Mouse (Mus musculus): ENCODE data around the gene Tmem259.

Tmem259 gene

GRCm38 (mm10) chr10:79987771-79988505, 3.8 kb upstream of the Tmem259 start:
- DNase-seq (ENCODE audit: low spot score), result no peak

GRCm38 (mm10) chr10:79986963-79987362, 2.8 kb upstream of the Tmem259 start:
- peak; percentile 67 for DNase-seq (ENCODE audit: low spot score)

- DNase-seq (ENCODE audit: low spot score), result no peak
Measured at GRCm38 (mm10) chr10:79986232-79986878, 2.2 kb upstream of the Tmem259 start.

DNA sequence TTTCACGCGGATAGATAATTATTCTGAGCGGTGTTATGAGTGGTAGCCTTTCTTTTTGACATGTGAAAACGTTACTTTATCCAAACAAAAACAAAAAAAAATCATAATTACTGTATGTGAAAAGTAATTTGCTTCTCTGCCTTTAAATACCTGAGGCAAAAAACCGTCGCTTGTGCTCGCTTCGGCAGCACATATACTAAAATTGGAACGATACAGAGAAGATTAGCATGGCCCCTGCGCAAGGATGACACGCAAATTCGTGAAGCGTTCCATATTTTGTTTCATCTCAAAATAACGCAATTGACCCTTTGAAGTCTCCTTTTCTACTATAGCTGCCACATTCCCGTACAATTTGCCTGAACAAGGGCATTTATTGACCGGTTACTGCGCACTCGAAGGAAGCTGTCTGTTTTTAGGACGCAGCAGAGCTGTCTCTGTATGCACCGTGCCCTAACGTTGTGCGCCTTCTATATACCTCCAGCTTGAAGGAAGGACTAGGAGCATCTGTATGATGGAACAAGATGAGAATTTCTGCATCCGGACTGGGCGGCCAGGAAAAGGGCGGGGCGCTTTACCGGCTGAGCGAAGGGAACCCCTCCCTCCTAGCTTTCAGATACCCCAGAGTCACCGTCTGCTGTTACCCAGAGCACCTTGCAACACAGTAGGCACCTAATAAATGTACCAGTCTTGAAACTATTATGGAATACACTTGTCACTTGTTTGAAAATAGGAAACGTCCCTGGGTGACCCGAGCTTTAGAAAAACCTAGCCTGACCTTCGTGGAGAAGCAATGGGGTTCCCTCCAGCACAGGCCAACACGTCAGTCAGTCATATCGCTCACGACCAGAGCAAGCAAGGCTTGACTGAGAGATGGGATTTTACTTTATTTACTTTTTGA, 1.5 kb upstream of the Tmem259 start:
- DNase-seq (ENCODE audit: low spot score), result peak; percentile 72

DNA sequence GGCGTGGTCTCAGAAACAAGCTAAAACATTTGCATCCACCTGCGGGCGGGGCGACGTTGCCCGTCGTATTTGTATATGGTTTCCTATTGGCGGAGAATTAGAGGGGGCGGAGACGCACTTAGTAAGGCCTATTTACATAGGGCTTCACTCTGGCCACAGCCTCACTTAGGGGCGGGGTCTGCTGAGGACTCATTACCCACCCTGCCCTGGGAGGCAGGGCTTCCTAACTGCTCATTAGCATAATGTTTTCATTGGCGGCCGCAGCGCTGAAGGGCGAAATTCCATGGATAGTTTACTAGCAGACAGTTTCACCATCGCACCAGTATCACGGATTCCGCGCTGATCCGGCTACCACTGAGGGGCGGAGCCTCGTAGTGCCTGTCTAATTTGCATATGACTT, 741 bp upstream of the Tmem259 start:
- DNase-seq (ENCODE audit: low spot score), result peak; percentile 97

GRCm38 (mm10) chr10:79983670-79984069, 460 bp downstream of the Tmem259 start:
- no peak for DNase-seq (ENCODE audit: low spot score)

- no peak for DNase-seq (ENCODE audit: low spot score)
Measured at GRCm38 (mm10) chr10:79983205-79983604, 925 bp downstream of the Tmem259 start.

GRCm38 (mm10) chr10:79979401-79980155, 4.6 kb downstream of the Tmem259 start:
- DNase-seq (ENCODE audit: low spot score), result no peak

DNA sequence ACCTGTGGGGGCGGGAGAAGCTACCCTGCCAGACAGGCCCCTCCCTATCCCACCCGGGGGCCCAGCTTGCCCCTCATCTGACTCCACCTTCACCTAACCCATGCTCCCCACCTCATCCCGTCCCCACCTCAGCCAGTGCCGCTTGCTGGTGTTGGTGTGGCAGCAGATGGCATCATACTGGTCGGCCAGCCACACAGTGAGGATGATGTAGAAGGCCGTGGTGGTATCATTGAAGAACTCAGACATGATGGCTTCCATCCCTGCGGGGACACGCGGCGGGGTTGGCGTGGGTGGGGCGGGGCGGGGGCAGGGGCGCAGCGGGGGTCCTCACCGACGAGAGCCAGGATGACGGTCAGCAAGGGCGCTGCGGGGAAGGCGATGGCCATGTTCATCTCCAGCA, 6.1 kb downstream of the Tmem259 start:
- no peak for DNase-seq (ENCODE audit: low spot score)

DNA sequence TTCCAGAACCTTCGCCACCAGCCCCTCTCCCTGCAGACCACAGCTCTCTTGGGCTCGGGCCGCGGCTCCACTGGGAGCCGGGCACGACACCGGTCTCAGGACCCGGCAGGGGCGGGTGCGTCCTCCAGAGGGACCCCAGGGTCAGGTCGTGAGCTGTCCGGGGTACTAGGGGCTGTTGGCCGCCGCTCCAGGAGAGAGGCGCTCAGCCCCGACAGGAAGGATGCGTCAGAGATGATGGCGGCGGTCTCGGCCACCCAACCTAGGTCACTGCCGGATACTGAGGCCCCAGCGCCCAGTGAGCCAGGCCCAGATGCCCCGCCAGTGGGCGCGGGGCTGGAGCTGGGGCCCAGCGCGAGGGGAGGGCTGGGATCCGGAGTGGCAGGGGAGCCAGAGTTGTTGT, 6.8 kb downstream of the Tmem259 start:
- no peak for DNase-seq (ENCODE audit: low spot score)

GRCm38 (mm10) chr10:79976722-79977107, 7.4 kb downstream of the Tmem259 start:
- DNase-seq (ENCODE audit: low spot score), result no peak

DNA sequence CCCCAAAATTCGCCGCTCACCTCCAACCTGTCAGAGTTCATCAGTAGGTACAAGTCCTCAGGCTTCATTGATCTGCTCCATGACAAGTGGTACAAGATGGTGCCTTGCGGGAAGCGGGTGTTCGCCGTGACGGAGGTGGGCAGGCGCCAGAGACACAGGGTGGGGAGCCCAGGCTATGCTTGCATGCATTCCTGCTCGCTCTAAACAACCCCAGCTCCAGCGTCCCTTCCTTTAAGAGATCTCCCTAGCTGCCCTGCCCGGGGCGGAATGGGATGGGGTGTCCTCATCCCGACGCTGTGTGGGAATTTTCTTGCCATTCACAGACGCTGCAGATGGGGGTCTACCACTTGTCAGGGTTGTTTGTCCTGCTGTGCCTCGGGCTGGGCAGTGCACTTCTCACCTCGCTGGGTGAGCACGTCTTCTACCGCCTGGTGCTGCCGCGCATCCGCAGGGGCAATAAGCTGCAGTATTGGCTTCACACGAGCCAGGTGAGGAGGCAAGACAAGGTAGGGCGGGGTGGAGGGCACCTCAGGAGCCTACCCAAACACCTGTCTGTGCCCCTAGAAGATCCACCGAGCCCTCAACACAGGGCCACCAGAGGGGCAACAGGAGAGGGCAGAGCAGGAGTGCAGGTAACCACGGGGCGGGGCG, 7.9 kb downstream of the Tmem259 start:
- no peak for DNase-seq (ENCODE audit: low spot score)

- no peak for DNase-seq (ENCODE audit: low spot score)
Measured at GRCm38 (mm10) chr10:79974668-79975067, 9.5 kb downstream of the Tmem259 start.

- no peak for DNase-seq (ENCODE audit: low spot score)
Measured at GRCm38 (mm10) chr10:79974087-79974486, 10.0 kb downstream of the Tmem259 start.

DNA sequence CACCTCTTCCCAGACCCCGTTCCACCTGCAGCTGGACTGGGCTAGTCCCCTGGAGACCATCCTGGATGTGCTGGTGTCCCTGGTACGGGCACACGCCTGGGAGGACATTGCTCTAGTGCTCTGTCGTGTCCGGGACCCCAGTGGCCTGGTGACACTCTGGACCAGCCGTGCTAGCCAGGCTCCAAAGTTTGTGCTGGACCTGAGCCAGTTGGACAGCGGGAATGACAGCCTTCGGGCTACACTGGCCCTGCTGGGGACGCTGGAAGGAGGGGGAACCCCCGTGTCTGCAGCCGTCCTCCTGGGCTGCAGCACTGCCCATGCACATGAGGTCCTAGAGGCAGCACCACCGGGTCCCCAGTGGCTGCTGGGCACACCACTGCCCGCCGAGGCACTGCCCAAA, 11.3 kb downstream of the Tmem259 start:
- DNase-seq (ENCODE audit: low spot score), result no peak

DNA sequence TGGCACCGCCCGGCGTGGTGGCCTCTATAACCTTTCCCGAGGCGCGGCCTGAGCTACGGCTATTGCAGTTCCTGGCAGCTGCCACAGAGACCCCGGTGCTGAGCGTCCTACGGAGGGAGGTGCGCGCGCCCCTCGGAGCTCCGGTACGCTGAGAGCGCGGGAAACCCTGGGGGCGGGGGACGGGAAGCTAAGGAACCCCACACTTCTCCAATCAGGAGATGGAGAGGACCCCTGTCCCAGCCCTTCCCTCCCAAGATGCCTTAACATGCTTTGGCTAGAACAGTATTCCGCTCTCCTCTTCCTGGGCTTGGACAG, 13.0 kb downstream of the Tmem259 start:
- DNase-seq (ENCODE audit: low spot score), result no peak

DNA sequence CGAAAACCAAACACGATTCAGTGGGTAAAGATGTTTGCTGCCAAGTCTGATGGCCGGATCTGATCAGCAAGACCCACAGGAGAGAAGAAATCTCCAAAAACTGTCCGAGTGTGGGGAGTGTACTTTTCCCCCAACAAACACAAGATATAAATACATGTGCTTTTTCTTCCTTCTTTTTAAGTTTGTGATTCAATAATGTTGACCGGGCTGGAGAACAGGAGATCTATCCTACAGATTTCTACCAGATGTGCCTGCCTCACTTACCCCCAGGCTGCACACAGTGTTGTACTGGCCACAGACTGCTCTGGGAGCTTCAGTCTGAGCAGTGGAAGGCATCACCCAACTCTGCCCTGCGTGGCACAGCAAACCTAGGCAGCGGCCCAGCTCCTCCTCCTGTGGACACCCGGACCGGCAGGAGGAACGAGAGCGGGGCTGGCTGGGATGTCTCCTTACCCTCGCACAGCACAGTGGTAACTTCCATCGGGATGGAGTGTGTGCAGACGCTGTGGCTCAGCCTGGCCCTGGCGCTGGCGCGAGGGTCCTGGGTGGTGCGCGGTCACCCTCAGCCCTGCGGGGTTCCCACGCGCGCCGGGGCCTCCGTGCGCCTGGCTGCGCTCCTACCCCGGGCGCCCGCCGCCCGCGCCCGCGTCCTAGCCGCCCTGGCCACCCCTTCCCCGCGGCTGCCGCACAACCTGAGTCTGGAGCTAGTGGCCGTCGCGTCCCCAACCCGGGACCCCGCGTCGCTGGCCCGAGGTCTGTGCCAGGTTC, 13.5 kb downstream of the Tmem259 start, which contains the start of gene Grin3b:
Gene Grin3b, plus strand, starts transcription at position 301 of the 768 bp plus-strand sequence.
- DNase-seq (ENCODE audit: low spot score), result no peak

DNA sequence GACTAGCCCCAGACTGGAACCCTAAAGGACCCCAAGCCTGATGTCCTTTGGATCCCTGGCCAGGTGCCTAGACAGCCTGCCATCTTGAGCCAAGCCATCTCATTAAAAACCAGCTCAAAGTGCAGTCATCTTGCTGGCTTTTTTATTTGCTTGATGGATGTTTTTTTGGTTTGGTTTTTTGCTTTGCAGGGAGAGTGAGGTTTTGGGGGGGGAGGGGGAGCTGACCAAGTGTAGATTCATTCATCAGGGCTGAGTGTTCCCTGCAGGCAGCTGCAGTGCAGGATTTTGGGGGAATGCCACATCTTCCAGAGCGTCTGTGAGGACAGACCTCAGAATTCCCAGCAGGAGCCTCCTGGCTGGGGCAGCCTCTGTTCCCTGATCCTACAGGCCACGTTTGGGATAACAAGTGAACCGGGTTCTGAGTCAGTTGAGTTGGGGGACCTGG, 15.0 kb downstream of the Tmem259 start:
- no peak for DNase-seq (ENCODE audit: low spot score)

GRCm38 (mm10) chr10:79968181-79968580, 15.9 kb downstream of the Tmem259 start:
- DNase-seq (ENCODE audit: low spot score), result no peak

GRCm38 (mm10) chr10:79966886-79967400, 17.2 kb downstream of the Tmem259 start:
- no peak for DNase-seq (ENCODE audit: low spot score)

Measured in layer of hippocampus, adult 9-10 months (tissue).